Mouse (Mus musculus): Measurements from ENCODE around the gene Cdh13. TPM values are rescaled to one million over a fixed set of nuclear protein-coding genes. Genes with fewer than 3 reads are reported as not detected.

Gene Cdh13
- polyA plus RNA-seq, 1 experiment from 2014 or later, result 18.5 TPM

DNA sequence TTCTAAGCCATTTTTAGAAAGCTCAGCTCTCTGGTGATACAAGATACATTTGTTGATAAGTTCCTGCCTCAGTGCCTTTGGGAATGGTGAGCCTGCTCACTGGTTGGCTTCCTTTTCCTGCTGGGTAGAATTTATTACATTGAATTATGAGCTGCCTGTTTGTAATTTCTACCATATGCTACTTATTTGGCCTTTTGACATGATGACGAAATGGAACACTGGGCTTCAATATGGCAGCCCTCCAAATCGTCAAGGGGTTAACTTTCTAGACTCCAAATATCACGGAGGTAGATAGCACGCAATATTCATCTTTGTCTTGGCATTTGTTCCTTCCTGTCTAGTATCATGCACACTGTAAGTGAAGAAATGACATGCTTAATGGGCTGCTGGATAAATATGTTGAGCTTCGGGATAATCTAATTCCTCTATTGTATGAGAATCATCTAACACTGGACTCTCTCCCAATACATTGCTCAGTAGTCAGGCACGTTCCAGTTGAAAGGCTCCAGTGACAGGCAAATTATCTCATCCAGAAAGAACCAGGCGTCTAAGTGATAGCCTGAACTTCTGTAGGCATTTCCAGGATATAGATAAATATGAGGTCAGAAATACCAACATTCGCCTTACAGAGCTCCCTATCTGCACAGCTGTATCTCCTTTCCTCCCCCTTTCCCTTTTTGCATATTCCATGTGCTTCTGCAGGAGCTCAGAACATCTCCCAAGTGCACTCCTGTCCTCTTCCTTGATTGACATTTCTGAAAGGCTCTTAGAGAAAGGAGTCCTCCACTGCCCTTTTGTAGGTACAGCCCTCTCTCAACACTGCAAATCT is 378.7 kb downstream of the Cdh13 start:
- Histone ChIP-seq H3K9ac (ENCODE audit: low read length) (no peak overlapping the region), H3K27me3 (ENCODE audit: control insufficient read depth, insufficient read depth, low read length) (no peaks in the 10 kb centered on the region), H3K4me1 (replicated peaks; ENCODE audit: control insufficient read depth, insufficient read depth) (no peaks in the 10 kb centered on the region), H3K4me2 (replicated peaks; ENCODE audit: low read depth) (no peak overlapping the region), H3K27ac (replicated peaks) (no peak overlapping the region), H3K9me3 (ENCODE audit: control insufficient read depth, low read length) (no peaks in the 10 kb centered on the region), H3K4me3 (ENCODE audit: low read depth, low read length) (no peak overlapping the region), H3K36me3 (ENCODE audit: control insufficient read depth, insufficient read depth, low read length) (no peaks in the 10 kb centered on the region)
- TF ChIP-seq EP300 (optimal IDR thresholded peaks at IDR 0.05), result no peak
- no peak for ATAC-seq (ENCODE audit: low FRiP score, low TSS enrichment)
- DNase-seq (ENCODE audit: low spot score), result no peak
- 60% methylated on average over 8 of the region's 8 CpGs for WGBS

GRCm38 (mm10) chr8:118665081-118665480 is 381.5 kb downstream of the Cdh13 start:
- ATAC-seq (ENCODE audit: low FRiP score, low TSS enrichment) (no peak), DNase-seq (ENCODE audit: low spot score) (no peak)
- TF ChIP-seq CTCF (IDR thresholded peaks at IDR 0.05; ENCODE audit: low read depth) (no peak), EP300 (optimal IDR thresholded peaks at IDR 0.05) (no peak)
- Histone ChIP-seq H3K9me3 (ENCODE audit: control insufficient read depth, low read length) (no peaks in the 10 kb centered on the region), H3K4me1 (replicated peaks; ENCODE audit: control insufficient read depth, insufficient read depth) (no peaks in the 10 kb centered on the region), H3K9ac (ENCODE audit: low read length) (no peak overlapping the region), H3K4me3 (ENCODE audit: low read depth, low read length) (no peak overlapping the region), H3K27ac (replicated peaks) (no peak overlapping the region), H3K4me2 (replicated peaks; ENCODE audit: low read depth) (no peak overlapping the region), H3K27me3 (ENCODE audit: control insufficient read depth, insufficient read depth, low read length) (no peaks in the 10 kb centered on the region), H3K36me3 (ENCODE audit: control insufficient read depth, insufficient read depth, low read length) (no peaks in the 10 kb centered on the region)
- WGBS, result 82% methylated on average over 5 of the region's 5 CpGs

GRCm38 (mm10) chr8:118667736-118668135 is 384.2 kb downstream of the Cdh13 start:
- 87% methylated on average over 4 of the region's 4 CpGs for WGBS
- Histone ChIP-seq H3K27me3 (ENCODE audit: control insufficient read depth, insufficient read depth, low read length) (no peaks in the 10 kb centered on the region), H3K9me3 (ENCODE audit: control insufficient read depth, low read length) (no peaks in the 10 kb centered on the region), H3K4me2 (replicated peaks; ENCODE audit: low read depth) (no peak overlapping the region), H3K36me3 (ENCODE audit: control insufficient read depth, insufficient read depth, low read length) (no peaks in the 10 kb centered on the region), H3K4me3 (ENCODE audit: low read depth, low read length) (no peak overlapping the region), H3K9ac (ENCODE audit: low read length) (no peak overlapping the region), H3K27ac (replicated peaks) (no peak overlapping the region), H3K4me1 (replicated peaks; ENCODE audit: control insufficient read depth, insufficient read depth) (no peaks in the 10 kb centered on the region)
- no peak for TF ChIP-seq EP300 (optimal IDR thresholded peaks at IDR 0.05)
- no peak for TF ChIP-seq CTCF (IDR thresholded peaks at IDR 0.05; ENCODE audit: low read depth)
- DNase-seq (ENCODE audit: low spot score) (no peak), ATAC-seq (ENCODE audit: low FRiP score, low TSS enrichment) (no peak)

DNA sequence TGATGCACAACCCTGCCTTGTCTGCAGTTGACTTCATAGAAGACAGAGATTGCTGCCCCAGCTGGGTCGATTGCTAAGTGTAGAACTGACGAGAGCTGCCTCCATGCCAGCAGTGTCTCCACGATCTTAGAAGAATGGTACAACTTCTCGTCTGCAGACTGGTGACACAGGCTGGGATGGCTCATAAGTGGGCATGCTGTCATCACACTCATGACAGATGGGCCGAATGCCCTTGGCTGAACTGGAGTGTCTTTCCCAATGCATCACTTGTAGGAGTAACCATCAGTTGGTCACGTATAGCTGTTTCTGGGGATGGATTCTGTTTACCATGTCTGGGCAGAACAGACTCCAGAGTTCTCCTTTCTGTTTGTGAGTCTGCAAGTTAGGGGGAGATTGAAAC is 392.7 kb downstream of the Cdh13 start:
- WGBS, result 77% methylated on average over 6 of the region's 6 CpGs
- Histone ChIP-seq H3K27me3 (ENCODE audit: control insufficient read depth, insufficient read depth, low read length) (no peaks in the 10 kb centered on the region), H3K9ac (ENCODE audit: low read length) (no peak overlapping the region), H3K27ac (replicated peaks) (no peak overlapping the region), H3K4me3 (ENCODE audit: low read depth, low read length) (no peak overlapping the region), H3K4me2 (replicated peaks; ENCODE audit: low read depth) (no peak overlapping the region), H3K4me1 (replicated peaks; ENCODE audit: control insufficient read depth, insufficient read depth) (no peaks in the 10 kb centered on the region), H3K36me3 (ENCODE audit: control insufficient read depth, insufficient read depth, low read length) (no peaks in the 10 kb centered on the region), H3K9me3 (ENCODE audit: control insufficient read depth, low read length) (no peaks in the 10 kb centered on the region)
- ATAC-seq (ENCODE audit: low FRiP score, low TSS enrichment), result no peak
- no peak for TF ChIP-seq CTCF (IDR thresholded peaks at IDR 0.05; ENCODE audit: low read depth)
- TF ChIP-seq EP300 (optimal IDR thresholded peaks at IDR 0.05), result no peak
- no peak for DNase-seq (ENCODE audit: low spot score)

DNA sequence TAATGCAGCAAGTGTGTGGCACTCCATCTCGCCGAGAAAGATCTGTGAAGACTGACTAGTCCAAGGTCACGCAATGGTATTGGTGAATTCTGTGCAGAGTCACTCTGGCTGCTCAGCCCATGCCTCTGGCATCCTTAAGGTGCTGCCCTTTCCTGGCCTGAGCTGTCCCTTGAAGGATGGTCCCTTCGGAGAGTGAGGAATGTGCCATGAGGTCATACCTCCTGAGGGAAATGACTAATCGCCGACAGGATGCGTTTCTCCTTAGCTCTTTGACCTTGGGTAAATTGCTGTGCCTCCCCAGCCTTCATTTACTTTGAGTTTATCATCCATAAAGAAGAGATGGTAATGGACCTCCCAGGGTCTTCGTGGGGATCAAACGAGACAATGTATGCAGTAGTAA is 395.8 kb downstream of the Cdh13 start:
- 49% methylated on average over 9 of the region's 9 CpGs for WGBS
- Histone ChIP-seq H3K9ac (ENCODE audit: low read length) (no peak overlapping the region), H3K4me3 (ENCODE audit: low read depth, low read length) (no peak overlapping the region), H3K36me3 (ENCODE audit: control insufficient read depth, insufficient read depth, low read length) (no peaks in the 10 kb centered on the region), H3K27ac (replicated peaks) (no peak overlapping the region), H3K9me3 (ENCODE audit: control insufficient read depth, low read length) (no peaks in the 10 kb centered on the region), H3K4me1 (replicated peaks; ENCODE audit: control insufficient read depth, insufficient read depth) (no peaks in the 10 kb centered on the region), H3K27me3 (ENCODE audit: control insufficient read depth, insufficient read depth, low read length) (no peaks in the 10 kb centered on the region), H3K4me2 (replicated peaks; ENCODE audit: low read depth) (no peak overlapping the region)
- ATAC-seq (ENCODE audit: low FRiP score, low TSS enrichment), result no peak
- no peak for DNase-seq (ENCODE audit: low spot score)
- TF ChIP-seq EP300 (optimal IDR thresholded peaks at IDR 0.05), result no peak
- TF ChIP-seq CTCF (IDR thresholded peaks at IDR 0.05; ENCODE audit: low read depth), result no peak

DNA sequence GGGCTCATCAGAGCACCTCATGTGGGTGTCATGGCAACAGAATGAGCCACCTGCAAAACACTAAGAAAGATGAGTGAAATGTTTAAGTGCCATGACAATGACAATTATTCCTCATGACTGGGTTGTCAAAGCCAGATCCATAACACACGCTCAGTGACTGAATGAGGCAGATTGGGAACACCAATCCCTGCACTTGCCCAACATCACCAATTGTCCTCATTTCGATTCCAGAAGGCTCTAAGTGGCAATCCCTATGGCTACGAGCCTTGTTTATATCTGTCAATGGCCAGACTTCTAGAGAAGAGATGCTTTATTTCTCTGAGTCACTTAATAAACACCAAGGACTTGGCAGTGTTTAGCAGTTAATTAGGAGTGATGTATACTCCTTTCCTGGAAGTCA is 399.9 kb downstream of the Cdh13 start:
- no peak overlapping the region for H3K27ac ChIP-seq (replicated peaks)

More for the DNA sequence above, 399.9 kb downstream of the Cdh13 start:
- ATAC-seq (ENCODE audit: low FRiP score, low TSS enrichment), result no peak
- Histone ChIP-seq H3K4me1 (replicated peaks; ENCODE audit: control insufficient read depth, insufficient read depth) (no peaks in the 10 kb centered on the region), H3K9me3 (ENCODE audit: control insufficient read depth, low read length) (no peaks in the 10 kb centered on the region), H3K9ac (ENCODE audit: low read length) (no peak overlapping the region), H3K4me2 (replicated peaks; ENCODE audit: low read depth) (no peak overlapping the region), H3K4me3 (ENCODE audit: low read depth, low read length) (no peak overlapping the region), H3K27me3 (ENCODE audit: control insufficient read depth, insufficient read depth, low read length) (no peaks in the 10 kb centered on the region), H3K36me3 (ENCODE audit: control insufficient read depth, insufficient read depth, low read length) (no peaks in the 10 kb centered on the region)
- TF ChIP-seq CTCF (IDR thresholded peaks at IDR 0.05; ENCODE audit: low read depth) (no peak), EP300 (optimal IDR thresholded peaks at IDR 0.05) (no peak)
- WGBS, result 64% methylated on average over 3 of the region's 3 CpGs
- DNase-seq (ENCODE audit: low spot score), result no peak

All from stomach, postnatal 0 days (tissue).